Mouse (Mus musculus) megakaryocyte, embryonic 14.5 days (primary cell): ENCODE results near the gene Cemip.

Source experiments
- FLI1 ChIP-seq: IDR thresholded peaks from 2 replicates; pipeline ENCODE4 v1.6.1; 2012; ENCODE audit warnings: low read length, inconsistent platforms, mixed read lengths
- GATA1 ChIP-seq: IDR thresholded peaks from 3 replicates; pipeline ENCODE4 v1.6.1; 2012; ENCODE audit warnings: mixed read lengths, low read length, inconsistent platforms, borderline replicate concordance

DNA sequence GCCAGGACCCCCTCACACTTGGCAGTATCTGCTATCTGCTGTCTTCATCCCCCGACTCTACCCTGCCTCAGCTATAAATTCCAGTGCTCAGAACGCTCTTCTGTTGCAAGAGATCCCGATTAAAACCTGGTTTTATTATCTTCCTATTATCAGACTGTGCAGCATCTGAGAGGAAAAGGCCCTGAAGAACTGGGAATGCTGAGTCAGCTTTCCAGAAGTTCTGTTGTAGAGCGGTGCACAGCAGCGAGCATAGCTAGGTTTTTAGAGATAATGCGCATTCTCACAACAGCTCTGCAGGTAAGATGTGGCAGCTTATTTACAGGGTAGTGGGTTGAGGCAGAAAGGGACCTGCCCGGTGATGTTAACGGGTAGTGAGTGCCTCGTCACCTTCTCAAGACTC, 172.3 kb downstream of the Cemip start:
- TF ChIP-seq GATA1: no peak
- no peak for TF ChIP-seq FLI1
